ENCODE assay signal across 27 mouse cellular contexts in genomic region chr8:119037571-119037970, GRCm38 (mm10).
"Had no signal": no experiment of that assay in that cellular context is flagged by ENCODE, and none has a peak within 500 bp of the region (broad histone marks: within the 10 kb centered on the region; RNA-seq: fewer than 3 reads in every experiment).

No protein-coding gene starts in this region.

- H3K4me1 ChIP-seq: heart, embryonic 10.5 days; heart, embryonic 12.5 days; hindbrain, embryonic 10.5 days; hindbrain, embryonic 12.5 days; limb, embryonic 10.5 days; limb, embryonic 12.5 days; liver, embryonic 13.5 days; liver, embryonic 15.5 days had no signal

- H3K9ac ChIP-seq: heart, embryonic 12.5 days; hindbrain, embryonic 12.5 days; hindbrain, embryonic 14.5 days; limb, embryonic 12.5 days; liver, embryonic 13.5 days; liver, embryonic 15.5 days; liver, postnatal 0 days had no signal

- H3K9me3 ChIP-seq: heart, embryonic 10.5 days; hindbrain, embryonic 10.5 days; hindbrain, embryonic 12.5 days; limb, embryonic 10.5 days; limb, embryonic 12.5 days had no signal

- H3K4me3 ChIP-seq: heart, embryonic 10.5 days; heart, embryonic 12.5 days; hindbrain, embryonic 10.5 days; hindbrain, embryonic 12.5 days; limb, embryonic 10.5 days; limb, embryonic 12.5 days; liver, embryonic 13.5 days; liver, embryonic 15.5 days had no signal

- ATAC-seq: hindbrain, embryonic 16.5 days; intestine, embryonic 16.5 days; liver, postnatal 0 days had no signal

- H3K27ac ChIP-seq: heart, embryonic 10.5 days; hindbrain, embryonic 10.5 days; hindbrain, embryonic 12.5 days; hindbrain, embryonic 14.5 days; limb, embryonic 10.5 days; limb, embryonic 12.5 days; liver, embryonic 13.5 days; liver, embryonic 15.5 days had no signal

- H3K27me3 ChIP-seq: heart, embryonic 12.5 days; hindbrain, embryonic 12.5 days; limb, embryonic 12.5 days; liver, embryonic 13.5 days; liver, embryonic 15.5 days had no signal

- H3K36me3 ChIP-seq: heart, embryonic 10.5 days; heart, embryonic 12.5 days; hindbrain, embryonic 10.5 days; hindbrain, embryonic 12.5 days; limb, embryonic 10.5 days; limb, embryonic 12.5 days; liver, embryonic 13.5 days; liver, embryonic 15.5 days had no signal

- DNase-seq: gastrocnemius, postnatal 10 days; gastrocnemius, postnatal 25 days; heart, adult 18-20 months; heart, postnatal 10 days; heart, postnatal 4 days; kidney, adult 11 months; kidney, adult 2 months; kidney, postnatal 10 days; kidney, postnatal 25 days; kidney, postnatal 4 days; layer of hippocampus, adult 9-11 months; layer of hippocampus, postnatal 36 days; liver; liver, embryonic 13.5 days; liver, postnatal 0 days; lung, adult 2 months had no signal

- H3K4me2 ChIP-seq: heart, embryonic 12.5 days; hindbrain, embryonic 12.5 days; hindbrain, embryonic 14.5 days; limb, embryonic 12.5 days; liver, embryonic 11.5 days; liver, embryonic 13.5 days; liver, embryonic 15.5 days had no signal
